Mouse (Mus musculus) layer of hippocampus, postnatal 25 days (tissue): ENCODE measurements around the gene Ifitm10. TPM values are rescaled to one million over a fixed set of nuclear protein-coding genes. Genes with fewer than 3 reads are reported as not detected.
"Not testable (repeated sequence)": the region's sequence is repeated elsewhere in the genome, so short reads cannot be mapped to it uniquely, and the experiment has no call there.

Experiments
- DNase-seq, 2 experiments: peaks; one replicate each; pipeline ENCODE4 v3.0.0; 2022; ENCODE audit warnings: mixed read lengths in 2 of 2, low spot score in 1 of 2; ENCODE audit errors: extremely low spot score in 1 of 2
- total RNA-seq, 2 experiments: library from RNA; stranded (reverse); gene quantifications; 2 replicates each; pipeline ENCODE4 v1.2.3; 2021

The Ifitm10 gene
- total RNA-seq, 2 experiments from 2014 or later: 40.7 to 41.8 TPM

DNA sequence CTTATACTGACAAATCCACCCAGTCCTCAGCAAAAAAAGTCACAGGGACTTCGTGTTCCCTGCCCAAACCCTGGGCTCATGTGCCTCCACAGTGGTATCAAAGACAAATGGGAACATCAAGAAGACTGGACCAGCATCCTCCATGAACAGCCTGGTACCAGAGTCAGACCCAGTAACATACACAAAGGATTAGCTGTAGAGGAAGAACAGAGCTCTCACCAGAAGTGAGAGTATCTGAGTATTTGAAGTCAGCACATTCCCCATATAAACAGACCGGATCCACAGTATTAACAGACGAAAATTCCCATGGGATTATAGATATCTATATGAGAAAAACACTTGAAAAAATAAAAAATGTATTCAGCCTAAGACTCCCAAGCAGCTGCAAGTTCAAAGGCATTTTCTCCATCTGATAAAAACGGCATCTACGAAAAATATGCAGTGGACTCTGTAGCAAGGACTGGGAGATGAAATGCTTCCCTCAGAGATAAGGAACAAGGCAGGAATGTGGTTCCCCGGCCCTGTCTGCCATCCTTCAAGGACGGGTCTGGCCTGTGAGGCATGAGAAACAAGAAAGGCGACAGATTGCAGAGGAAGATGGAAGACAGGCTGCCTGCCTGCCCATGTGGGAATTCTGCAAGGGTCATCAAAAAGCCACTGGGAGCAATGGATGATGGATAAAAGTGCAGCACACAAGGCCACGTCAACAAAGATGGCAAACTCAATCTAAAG lies 46.7 kb downstream of the Ifitm10 start:
- no peak for DNase-seq

DNA sequence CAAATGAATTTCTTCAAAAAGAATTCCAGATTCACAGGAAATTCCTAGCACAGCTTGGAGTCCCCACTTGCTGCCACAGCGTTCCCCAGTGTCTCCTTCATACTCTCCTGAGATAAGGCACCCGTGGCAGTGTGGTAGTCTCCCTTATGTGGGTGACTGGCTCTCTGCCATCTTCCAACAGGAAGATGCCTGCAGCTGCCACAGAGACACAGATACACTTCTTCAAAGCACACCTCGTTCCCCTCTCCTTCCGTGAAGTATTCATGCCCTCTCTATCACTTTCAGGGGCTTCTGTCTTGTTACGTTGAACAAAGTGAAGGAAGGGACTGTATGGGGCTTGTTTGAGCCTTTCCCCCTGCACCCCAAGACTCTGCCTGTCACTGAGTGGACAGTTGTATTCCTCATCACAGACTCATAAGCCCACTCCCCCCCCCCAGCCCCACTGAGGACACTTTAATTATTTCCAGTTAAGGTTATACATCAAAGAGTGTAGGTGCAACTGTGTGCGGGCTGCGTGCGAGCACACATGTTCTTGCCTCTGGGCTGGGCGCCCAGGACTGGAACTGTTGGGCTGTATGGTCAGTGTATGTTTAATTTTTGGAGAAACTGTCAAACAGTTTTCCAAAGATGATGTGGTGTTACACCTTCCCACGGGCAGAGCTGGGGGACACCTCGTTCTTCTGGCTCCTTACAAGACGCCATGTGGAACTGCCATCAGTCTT lies 50.0 kb downstream of the Ifitm10 start:
- DNase-seq: no peak

DNA sequence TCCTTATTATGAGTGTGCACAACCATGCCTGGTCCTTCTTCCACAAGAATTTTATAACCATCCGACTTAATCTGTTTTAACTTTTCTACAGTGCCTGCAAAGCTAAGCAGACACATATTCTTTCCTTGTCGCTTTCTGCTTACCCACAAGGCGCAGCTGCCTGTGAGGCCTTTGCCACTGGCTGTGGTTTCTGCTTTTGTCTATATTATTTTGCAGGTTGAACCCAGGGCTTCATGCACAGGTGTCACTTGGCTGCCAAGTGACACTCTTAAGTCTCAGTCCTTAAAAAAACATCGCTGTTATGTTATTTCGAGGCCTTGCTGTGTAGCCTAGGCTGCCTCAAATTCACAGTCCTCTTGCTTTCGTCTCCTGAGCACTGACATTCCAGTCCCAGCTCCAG lies 50.9 kb downstream of the Ifitm10 start:
- no peak for DNase-seq

DNA sequence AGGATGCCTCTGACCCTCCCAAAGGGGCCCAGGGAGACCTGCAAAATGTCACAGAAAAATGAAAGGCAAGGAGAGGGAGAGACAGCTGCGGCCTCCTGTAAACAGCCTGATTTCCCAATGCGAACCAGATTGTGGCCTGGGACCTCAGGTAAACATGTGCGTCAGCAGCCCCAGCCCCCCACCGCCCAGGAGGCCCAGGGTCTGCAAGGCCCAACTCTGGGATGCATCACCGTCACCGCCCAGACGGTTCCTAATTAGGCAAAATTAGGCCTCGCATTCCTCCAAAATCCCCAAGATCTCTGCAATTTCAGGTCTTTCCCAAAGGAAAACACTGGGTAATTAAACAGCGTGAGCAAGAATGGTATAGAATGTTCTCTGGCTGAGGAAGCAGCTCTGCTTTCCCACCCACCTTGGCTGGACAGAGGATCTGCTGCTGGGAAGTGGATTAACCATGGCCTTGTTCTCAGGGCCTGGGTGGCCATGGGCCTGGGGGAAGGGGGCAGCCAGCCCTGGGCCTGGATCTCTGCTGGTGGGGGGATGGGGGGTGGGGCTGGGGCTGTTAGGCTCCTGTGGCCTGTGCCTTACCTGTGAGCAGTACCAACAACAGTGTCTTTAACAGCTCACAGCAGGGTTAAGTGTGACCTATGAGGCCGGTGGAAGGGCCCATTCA lies 51.8 kb downstream of the Ifitm10 start:
- not testable (repeated sequence) for DNase-seq

DNA sequence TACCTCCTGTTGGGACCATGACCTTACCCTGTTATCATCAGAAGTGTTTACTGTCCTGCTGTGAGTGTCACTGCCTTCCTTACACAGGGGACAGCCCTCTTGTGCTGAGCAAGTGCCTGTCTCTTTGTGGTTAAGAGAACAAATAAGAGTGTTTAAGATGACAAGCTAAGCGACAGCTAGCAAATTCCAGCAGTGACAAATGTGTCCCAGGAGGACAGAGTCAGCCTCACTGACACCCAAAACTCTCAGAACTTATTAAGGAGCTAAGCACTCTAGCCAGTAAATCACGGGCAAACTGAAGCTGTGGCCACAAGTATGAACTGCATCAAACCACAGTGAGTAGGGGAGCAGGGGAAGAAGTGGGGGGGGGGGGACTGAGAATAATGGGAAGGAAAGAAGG lies 52.6 kb downstream of the Ifitm10 start:
- DNase-seq: no peak

DNA sequence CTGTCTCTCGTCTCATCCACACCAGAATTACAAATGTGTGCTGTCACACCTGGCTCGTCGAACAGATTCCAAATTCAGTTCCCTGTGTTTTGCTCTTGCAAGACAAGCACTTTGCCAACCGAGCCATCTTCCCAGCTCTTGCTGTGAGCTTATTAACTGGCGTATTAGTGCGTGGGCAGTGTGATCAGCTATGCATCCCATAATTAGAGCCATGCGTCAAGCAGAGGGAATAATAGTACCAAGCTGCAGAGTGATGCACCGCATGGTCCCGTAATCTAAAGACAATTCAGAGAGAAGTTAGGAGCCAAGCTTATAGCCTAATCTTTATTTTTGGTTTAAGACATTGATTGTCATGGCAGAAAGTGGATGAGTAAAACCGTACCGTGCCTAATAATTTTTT lies 54.4 kb downstream of the Ifitm10 start:
- no peak for DNase-seq

DNA sequence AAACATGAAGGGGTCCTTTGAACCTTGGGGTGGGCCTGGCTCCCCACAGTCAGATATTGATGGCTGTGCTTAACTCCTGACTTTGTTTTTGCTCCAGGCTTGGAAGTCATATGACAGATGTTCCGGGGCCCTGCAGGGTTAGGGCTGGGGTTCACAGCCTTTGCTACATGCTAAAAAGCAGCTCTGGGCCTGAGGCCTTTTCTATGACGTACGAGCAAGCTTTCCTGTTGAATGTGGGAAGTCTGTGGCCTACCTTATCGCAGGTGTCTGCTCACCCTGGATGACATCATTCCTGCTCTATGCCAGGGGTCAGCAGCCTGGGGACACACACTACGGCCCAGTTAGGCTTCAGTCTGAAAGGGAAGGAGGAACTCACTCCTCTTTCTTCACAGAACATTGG lies 56.3 kb downstream of the Ifitm10 start:
- no peak for DNase-seq

DNA sequence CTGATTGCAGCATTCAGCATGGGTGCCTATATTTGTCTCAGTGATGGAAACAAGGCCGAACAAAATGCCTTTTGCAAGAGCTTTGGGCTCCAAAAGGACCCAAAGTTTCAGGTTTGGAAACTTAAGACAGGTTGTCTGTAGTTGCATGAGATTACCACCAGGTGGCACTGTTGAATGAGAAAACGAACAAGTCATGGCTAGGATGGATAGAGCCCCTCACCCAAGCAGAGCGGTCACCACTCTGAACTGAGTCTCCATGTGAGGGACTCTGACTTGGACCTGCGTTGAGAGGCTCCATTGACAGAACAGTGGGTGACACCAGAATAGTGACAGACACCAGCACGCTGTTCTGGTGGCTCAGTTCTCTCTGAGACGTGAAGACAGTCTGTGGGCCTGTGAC lies 57.0 kb downstream of the Ifitm10 start:
- DNase-seq: peak in 1 of 2 experiments; percentile 49

DNA sequence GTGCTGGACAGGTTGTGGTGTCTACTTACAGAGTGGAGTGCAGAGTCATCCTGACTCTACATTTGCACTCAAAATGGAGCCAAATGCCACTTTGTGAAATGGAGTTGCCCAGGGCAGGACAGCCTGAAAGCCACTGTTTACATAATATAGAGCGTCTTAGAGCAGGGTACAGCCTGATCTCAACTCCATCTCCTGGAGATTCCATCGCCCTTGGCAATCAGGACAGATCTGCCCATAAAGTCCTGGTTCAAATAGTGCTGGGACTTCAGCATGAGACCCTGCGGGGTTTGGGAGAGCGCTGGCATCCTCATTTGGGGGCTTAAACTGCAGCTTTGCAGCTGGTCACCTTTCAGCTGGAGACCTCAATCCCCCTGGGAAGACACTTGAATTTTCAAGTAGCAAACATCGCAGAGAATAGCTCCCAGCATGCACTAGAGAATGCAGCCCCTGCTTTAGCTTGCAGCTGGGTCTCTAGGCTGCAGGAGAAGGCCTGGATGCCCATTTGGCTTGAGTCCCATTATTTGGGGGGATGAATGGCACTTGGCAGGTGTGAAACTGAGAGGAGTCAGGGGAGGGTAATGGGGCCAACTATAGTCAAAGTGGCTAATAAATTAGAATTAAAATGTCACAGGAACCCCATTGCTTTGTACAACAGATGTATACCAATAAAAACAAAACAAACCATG lies 58.8 kb downstream of the Ifitm10 start:
- DNase-seq: no peak

DNA sequence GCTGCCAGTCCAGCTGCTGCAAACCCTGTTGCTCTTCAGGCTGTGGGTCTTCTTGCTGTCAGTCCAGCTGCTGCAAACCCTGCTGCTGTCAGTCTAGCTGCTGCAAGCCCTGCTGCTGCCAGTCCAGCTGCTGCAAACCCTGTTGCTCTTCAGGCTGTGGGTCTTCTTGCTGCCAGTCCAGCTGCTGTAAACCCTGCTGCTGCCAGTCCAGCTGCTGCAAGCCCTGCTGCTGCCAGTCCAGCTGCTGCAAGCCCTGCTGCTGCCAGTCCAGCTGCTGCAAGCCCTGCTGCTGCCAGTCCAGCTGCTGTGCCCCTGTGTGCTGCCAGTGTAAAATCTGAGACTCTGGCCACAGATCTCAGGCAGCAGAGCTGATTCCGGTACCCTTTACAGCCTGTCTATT lies 69.6 kb downstream of the Ifitm10 start:
- not testable (repeated sequence) for DNase-seq

DNA sequence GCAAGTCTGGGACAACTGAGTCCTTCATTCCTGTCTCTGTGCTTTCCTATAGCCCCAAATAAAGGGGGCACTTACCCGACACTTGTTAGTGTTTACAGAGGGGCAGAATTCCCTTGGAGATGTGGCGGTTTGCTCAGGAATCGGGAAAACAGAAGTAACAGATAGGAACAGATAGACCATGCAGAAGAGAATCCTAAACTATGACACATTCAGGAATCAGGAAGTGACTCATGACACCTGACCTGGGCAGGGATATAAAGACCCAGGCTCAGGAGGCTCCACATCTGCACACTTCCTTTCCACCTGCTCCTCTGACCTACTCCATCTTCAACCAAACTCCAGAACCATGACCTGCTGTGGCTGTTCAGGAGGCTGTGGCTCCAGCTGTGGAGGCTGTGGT lies 70.3 kb downstream of the Ifitm10 start, which contains the start of gene Krtap5-4:
Krtap5-4 (plus strand) TSS at position 301 of the 400 bp plus-strand sequence.
- no peak for DNase-seq

DNA sequence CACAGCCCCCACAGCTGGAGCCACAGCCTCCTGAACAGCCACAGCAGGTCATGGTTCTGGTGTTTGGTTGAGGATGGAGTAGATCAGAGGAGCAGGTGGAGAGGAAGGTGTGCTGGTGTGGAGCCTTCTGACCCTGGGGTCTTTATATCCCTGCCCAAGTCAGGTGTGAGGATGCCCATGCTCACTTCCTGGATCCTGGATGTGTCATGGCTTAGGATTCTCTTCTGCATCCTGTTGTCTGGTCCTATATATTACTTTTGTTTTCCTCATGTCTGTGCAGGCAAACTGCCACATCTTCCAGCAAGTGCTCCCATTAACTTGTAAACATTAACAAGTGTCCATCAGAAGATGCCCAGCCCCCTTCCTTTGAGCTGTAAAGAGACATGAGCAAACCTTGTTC lies 76.5 kb downstream of the Ifitm10 start, which contains the start of gene Krtap5-1:
Krtap5-1 (minus strand) TSS at position 101 of the 400 bp plus-strand sequence.
- not testable (repeated sequence) for DNase-seq

DNA sequence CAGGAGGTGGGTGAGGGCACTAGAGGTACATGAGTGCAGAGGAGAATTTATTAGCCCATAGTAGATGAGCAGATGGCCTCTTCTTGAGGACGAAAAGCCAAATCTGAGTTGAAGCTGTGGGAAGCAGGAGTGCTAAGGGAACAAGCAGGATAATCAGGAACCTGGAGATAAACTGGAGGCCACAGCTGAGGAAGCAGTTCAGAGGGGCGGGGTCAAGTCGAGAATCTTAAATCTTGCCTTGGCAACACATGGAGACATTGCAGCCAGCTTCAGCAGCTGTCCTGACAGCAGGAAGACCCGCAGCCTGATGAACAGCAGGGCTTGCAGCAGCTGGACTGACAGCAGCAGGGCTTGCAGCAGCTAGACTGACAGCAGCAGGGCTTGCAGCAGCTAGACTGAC lies 77.4 kb downstream of the Ifitm10 start:
- DNase-seq: not testable (repeated sequence)

DNA sequence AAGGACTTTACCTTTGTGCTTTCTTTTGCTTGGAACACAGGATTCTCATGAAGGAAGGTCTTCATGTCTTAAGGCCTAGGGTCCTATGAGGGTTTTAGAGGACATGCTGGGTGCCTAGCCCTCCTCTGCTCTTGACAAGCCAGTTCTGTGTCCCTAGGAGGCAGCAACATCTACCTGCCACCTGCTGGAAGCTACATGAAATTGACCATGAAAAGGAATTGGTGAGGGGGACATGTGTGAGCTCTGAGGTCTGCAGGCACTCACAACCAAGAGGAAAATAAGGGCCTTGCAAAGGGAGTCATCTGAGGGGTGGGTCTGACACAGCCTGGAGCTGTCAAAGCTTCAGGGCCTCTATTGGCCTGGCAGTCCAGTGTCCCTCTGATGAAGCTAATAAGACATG lies 78.1 kb downstream of the Ifitm10 start:
- DNase-seq: no peak

DNA sequence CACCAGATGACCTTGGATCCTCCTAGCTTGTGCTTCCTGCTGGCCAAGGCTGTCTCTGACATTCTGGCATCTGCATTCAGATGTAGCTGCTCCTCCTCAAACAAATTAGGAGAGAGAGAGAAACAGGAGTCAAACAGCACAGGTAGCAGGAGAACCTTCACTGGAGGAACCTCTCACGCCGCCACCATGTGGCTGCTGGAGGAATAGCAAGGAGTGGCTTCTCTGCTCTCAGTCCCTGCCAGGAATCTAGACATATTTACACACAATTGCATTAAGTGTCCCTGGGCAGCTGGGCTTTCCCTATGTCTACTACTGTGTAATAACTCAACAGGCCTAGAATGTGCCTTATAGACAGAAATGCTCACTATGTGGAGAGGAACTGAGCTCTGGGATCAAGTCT lies 79.7 kb downstream of the Ifitm10 start:
- peak in 1 of 2 experiments; percentile 47 for DNase-seq

DNA sequence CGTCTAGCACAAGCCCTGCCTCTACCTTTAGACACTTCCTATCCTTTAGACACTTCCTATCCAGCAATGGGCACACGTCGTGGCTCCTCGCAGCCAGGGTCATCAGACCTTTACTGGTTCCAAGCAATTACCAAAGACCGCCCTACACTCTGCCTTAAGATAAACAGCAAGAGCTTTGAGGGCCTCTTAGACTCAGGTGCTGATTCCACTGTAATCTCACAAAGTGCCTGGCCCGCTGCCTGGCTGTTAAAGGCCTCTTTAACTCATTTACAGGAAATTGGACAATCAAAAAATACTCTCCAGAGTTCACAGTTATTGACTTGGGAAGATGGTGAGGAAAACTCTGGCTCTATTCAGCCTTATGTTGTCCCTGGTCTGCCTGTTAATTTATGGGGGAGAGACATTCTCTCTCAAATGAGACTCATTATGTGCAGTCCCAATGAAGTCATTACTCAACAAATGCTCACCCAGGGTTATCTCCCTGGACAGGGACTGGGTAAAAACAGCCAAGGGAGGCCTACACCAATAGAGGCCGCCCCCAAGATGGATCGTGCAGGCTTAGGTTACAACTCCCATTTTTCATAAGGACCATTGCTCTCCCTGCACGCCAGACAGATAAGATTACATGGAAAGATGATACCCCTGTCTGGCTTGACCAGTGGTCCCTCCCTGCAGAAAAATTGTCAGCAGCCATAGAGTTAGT lies 87.5 kb downstream of the Ifitm10 start:
- not testable (repeated sequence) for DNase-seq

DNA sequence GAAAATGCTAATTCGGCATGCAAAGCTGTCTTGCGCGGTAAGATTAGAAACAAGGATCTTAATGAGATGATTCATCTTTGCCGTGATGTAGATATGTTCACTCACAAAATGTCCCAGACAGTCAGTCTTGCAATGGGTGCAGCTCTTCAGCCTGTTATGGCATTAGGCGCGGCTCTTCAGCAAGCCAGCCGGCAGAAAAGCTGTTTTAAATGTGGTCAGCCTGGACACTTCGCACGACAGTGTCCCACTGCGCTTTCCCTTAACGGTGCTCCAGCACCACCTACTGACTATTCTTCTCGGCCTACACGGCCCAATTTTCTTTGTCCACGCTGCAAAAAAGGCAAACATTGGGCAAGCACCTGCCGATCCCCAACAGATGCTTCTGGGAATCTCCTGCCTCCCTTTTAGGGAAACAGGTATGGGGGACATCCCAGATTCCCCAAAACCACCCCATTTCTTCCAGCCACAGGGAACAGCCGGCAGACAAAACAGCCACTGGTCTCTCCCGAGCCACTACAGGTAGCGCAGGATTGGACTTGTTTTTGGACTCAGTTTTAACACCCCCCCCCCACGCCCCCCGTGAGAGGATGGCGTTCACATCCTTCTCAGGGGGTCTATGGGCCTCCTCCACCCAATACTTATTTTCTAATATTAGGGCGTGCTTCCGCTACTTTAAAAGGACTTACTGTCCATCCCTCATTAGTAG lies 88.3 kb downstream of the Ifitm10 start:
- DNase-seq: peak in 1 of 2 experiments; percentile 11

DNA sequence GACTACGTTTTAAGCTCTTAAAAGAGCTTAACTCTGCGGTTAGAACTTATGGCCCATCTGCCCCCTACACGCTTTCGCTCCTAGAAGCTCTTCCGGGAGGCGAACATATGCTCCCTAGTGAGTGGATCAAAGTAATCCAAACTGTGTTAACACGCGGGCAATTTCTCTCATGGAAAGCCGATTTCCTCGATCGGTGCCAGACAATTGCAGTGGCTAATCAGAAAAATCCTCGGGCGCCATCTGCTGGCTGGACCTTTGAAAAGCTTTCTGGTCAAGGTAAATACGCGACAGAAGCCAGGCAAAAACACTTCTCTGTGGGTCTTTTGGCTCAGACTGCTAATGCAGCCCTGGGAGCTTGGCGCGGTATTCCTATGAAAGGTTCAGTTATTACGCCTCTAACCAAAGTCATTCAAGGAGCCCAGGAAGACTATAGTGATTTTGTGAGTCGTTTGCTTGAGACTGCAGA lies 88.9 kb downstream of the Ifitm10 start:
- peak; percentile 73 to 98 for DNase-seq

DNA sequence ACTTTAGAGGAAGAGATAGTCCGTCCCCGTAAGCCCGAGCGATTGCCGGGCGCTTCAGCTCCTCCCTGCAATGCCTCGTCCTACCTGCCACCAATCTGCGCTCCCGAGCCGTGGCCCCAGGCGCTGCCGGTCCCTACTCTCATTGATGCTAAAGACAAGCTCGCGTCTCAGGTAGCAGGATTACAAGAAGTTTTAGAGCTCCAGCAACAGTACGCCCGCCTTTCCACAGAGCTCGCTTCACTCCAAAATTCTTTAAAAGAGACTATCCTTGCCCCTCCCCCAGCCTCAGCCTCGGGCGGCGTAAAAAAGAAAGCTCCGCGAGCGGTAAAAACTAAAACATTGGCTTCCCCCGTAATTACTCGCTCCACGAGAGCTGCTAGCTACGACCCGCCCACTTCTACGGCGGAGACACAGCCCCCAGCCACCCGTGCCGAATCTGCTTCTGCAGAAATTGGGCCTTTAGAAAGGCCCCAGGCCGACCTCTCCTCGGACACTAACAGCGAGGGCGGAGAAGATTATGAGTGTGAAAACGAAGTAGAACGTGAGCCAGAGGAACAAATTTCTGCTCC lies 89.4 kb downstream of the Ifitm10 start:
- peak; percentile 13 to 16 for DNase-seq
